Mouse (Mus musculus) retina, postnatal 1 day (tissue): Measurements from ENCODE around the gene Aipl1.
"Not testable (repeated sequence)": the region's sequence is repeated elsewhere in the genome, so short reads cannot be mapped to it uniquely, and the experiment has no call there.

Experiments
- DNase-seq: peaks from one replicate; pipeline ENCODE4 v3.0.0-alpha.2; 2012

The Aipl1 gene

GRCm38 (mm10) chr11:72010940-72011722 is 26.2 kb downstream of the Aipl1 start:
- DNase-seq, result no peak

GRCm38 (mm10) chr11:72010367-72010766 is 26.9 kb downstream of the Aipl1 start:
- DNase-seq, result peak; percentile 58

GRCm38 (mm10) chr11:72005547-72005946 is 31.8 kb downstream of the Aipl1 start:
- DNase-seq, result no peak

- DNase-seq, result no peak
These were observed 34.1 kb downstream of the Aipl1 start for GRCm38 (mm10) chr11:72003171-72003570.

GRCm38 (mm10) chr11:72002138-72002853 is 35.0 kb downstream of the Aipl1 start:
- peak; percentile 33 for DNase-seq

- no peak for DNase-seq
These were observed 37.1 kb downstream of the Aipl1 start for GRCm38 (mm10) chr11:72000194-72000593.

GRCm38 (mm10) chr11:71996805-71997204 is 40.5 kb downstream of the Aipl1 start:
- DNase-seq, result peak; percentile 87

- DNase-seq, result peak; percentile 87
These were observed 41.3 kb downstream of the Aipl1 start for GRCm38 (mm10) chr11:71995968-71996511.

- DNase-seq, result no peak
These were observed 44.9 kb downstream of the Aipl1 start for GRCm38 (mm10) chr11:71992438-71992837.

- peak; percentile 82 for DNase-seq
These were observed 45.8 kb downstream of the Aipl1 start for GRCm38 (mm10) chr11:71991541-71991940.

- not testable (repeated sequence) for DNase-seq
These were observed 47.9 kb downstream of the Aipl1 start for GRCm38 (mm10) chr11:71989407-71989806.

- peak; percentile 43 for DNase-seq
These were observed 49.9 kb downstream of the Aipl1 start for GRCm38 (mm10) chr11:71987159-71988150.

- peak; percentile 23 for DNase-seq
These were observed 51.5 kb downstream of the Aipl1 start for GRCm38 (mm10) chr11:71985783-71986182.

GRCm38 (mm10) chr11:71985101-71985711 is 52.1 kb downstream of the Aipl1 start:
- DNase-seq, result peak; percentile 76

- no peak for DNase-seq
These were observed 53.2 kb downstream of the Aipl1 start for GRCm38 (mm10) chr11:71984093-71984492.
